Mouse (Mus musculus) adipocyte (in vitro differentiated cells): ENCODE data around the gene Gadd45gip1.

ENCODE experiments used
- DNase-seq: peaks from one replicate; pipeline ENCODE4 v3.0.0-alpha.2; 2016; ENCODE audit warnings: low spot score

Gene Gadd45gip1

DNA sequence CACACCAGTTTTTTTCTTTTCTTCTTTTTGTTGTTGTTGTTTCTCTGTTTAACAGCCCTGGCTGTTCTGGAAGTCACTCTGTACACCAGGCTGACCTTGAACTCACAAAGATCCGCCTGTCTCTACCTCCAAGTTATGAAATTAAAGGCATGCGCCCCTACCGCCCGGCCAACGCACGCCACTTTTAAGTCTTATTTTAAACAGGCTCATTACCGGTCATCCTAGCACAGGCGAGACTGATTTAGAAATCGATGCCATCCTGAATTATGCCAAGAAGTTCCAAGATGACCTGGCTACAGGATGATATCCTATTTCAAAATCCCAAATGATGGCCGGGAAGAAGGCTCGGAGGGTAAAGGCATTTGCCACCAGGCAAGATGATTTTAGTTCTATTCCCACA is at the start of gene Gadd45gip1:
Gene Gadd45gip1 (plus strand): TSS at position 33 of the 400 bp plus-strand sequence.
- peak; percentile 75 for DNase-seq

DNA sequence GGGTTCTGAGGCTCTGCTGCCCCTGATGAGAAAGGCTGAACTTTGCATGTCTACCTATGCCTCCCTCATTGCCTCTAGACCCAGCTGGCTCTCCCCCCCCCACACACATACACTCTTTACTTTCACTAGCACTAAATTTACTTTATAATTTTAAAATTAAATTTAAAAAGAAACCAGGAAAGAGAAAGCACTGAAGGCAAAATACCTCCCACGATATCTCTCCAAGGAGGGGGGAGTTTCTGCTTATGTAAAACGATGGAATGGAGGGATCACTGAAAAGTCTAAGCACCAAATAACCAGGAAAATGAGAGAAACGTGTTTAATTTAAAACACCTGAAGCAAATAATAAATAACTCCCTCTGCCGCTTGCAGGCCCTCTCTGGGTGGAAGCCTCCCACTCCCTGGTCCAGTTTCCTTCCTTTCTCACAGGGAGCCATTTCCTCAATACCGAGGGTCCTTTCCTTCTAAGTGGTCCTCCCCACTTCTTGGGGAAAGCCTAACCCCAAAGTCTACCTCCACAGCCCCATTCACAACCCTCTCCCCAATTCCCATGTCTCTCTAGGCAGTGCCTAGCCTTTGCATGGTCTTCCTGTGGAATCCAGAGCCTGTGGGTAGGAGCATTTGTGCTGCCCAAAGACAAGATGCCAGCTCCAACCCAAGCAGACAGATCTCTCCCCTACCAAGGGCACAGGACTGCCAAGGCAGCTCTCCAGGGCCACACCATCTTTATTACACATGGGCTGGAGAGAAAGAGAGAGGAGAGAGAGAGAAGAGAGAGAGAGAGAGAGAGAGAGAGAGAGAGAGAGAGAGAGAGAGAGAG is 49.4 kb upstream of the Gadd45gip1 start:
- DNase-seq: peak; percentile 57

DNA sequence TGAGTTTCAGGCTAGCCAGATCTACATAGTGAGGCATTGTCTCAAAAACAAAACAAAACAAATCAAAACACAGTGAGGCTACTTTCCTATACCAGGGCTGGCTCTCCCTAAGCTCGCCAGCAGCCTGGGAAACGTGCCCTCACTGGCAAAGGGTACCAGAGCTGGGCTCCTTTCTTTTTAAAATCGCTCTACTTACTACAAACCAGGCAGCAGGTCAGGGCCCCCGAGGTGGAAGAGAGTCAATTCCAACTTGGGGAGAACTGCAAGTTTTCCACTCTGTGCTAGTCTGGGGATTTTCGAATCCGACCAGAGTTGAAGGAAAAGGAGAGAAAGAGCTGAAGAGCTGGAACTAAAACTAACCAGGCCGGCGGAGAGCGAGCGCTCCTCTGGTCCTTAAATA is 48.6 kb upstream of the Gadd45gip1 start:
- DNase-seq: peak; percentile 90

DNA sequence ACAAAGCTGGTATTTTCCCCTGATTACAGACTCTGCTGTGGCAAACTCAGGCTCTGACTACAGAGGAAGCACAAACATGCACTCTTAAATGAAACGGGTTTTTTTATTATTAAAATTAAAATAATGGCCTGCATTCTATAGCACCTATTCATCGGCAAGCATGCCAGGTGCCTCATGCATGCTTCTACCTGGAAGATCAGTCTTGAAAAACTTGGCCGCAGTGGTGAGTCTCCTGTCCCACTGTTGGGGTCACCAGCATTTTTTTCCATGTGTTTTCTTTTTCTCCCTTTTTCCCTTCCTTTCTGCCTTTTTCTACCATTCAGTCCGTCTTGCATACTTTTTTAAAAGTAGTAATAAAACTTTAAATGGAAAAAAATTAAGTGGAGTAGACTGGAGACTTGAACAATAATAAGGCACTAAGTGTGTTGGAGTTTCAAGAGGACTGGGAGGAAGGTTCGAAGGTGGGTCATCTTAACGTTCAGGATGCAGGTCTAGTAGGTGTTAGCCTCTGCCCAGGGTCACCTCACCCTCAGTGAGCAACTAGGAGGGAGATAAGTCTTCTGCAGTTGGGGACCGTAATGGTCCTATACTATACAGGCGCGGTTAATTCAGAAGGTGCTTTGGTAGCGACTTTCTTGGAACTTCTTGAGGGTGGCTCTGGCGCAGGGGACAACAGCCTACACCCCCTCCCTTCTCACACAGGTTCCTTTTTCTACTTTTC is 48.0 kb upstream of the Gadd45gip1 start:
- DNase-seq: no peak

DNA sequence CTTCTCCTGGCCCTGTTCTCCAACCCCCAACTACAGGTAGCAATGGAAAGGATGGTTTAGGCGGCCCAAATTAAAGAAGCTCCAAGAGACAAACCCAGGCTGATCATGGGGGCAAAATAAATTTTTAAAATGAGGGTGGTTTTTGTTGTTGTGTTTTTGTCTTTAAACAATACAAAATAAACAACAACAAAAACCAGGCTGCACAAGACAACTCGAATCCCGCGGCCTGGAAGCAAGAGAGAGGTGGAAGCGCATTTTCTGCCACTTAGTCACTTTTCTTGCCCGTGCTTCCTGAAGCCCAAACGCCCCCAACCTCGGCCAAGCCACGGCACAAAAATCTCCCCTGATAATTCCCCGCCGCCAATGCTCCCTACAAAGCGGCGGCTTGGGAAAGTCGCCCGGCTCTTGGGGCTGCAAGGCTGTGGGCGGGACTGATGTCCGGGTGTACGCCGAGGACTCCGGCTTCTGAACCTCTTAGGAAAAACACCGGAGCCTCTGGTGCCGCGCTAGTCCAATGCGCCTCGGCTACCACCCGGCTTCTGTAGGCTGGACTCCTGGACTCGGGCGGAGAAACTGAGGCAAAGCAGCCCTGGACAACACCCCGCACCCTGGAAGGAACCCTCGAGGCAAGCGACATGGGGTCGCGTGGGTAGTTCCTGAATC is 47.3 kb upstream of the Gadd45gip1 start:
- DNase-seq: no peak

DNA sequence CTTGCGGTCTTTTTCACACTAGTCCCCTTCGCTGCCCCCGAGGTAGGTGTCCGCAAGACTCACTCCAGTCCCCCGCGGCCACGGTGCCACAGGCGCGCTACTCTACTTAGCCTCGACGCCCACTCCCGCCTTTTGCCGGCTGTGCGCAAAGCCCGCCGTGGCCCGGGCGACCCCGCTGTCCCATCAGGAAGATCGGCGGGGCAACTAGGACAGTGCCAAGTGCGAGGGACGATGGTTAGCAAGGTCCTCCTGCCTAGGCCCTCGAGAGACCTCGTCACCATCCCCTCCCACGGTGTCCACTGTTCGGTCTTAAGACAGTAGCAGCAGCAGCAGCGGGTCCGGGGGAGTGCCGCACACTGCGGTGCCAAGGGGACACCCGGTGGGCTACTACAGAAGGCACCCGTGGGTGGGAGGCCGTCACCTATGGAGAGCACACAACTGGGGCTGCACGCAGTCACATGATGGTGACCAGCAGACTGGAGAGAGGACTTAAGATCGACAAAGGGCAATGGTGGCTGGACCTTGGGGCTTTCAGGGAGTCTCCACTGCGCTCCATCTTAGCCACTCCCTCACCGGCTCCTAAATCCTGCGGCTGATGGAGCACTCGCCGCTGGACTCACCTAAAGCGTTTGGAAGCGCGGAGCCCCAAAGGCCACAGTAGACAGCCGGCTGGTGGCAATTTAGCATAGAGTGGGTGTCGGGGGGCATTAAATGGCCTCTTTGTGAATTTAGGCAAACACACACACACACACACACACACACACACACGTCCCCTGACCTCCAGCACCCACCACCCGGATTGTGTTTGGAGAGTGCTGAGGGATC is 46.4 kb upstream of the Gadd45gip1 start:
- DNase-seq: no peak

DNA sequence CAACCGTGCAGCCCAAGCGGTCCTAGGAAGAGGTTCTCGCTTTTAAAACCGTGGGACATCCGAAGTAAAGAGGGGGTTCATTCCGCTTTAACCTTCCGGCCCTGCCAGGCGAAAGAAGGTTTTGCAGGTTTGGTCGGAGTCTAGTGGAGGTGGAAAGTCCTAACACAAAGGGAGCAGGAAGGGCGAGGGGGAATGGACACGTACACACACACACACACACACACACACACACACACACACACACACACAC is 45.9 kb upstream of the Gadd45gip1 start:
- DNase-seq: no peak

DNA sequence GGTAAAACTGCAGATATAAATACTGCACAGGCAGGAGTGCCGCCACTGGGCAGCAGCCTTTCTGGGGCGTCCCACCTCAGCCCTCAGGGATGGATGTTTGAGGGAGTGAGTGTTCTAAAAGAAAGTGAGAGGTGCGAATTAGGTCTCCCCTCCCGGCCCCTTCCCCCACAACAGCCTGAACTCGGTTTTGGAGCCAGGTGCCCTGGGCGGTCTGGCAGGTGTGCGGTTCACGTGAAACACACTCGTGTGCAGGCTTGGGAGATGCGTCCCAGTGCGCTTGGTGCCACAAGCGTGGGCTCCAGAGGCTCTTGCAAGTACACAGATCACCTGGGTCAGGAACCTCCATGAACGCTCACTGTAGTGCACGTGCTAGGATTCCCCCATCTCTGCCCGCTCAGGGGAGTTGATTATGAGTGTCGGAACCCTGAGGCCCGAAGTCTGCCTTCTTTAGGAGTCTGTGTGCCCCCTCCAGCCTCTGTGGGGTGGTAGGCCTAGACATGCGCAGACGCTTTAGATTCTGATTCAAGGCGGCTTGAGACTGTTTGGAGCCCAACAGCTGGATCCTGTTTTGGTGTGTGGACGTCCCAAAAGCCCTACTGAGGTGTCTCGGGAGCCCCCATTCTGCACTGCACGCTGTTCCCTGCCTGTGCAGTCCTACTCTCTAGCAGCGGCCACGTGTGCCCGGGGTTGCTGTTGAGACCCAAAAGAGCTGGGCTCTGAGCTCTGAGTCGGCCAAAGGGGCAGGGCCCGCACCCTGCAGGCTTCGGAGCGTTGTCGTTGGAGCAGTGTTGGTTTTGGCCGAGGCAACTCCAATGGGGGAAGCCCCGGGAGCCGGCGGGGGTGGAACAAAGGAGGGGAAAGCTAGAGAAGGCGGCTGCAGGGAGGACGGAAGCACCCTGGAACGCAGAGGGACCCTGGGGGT is 45.3 kb upstream of the Gadd45gip1 start:
- DNase-seq: no peak

DNA sequence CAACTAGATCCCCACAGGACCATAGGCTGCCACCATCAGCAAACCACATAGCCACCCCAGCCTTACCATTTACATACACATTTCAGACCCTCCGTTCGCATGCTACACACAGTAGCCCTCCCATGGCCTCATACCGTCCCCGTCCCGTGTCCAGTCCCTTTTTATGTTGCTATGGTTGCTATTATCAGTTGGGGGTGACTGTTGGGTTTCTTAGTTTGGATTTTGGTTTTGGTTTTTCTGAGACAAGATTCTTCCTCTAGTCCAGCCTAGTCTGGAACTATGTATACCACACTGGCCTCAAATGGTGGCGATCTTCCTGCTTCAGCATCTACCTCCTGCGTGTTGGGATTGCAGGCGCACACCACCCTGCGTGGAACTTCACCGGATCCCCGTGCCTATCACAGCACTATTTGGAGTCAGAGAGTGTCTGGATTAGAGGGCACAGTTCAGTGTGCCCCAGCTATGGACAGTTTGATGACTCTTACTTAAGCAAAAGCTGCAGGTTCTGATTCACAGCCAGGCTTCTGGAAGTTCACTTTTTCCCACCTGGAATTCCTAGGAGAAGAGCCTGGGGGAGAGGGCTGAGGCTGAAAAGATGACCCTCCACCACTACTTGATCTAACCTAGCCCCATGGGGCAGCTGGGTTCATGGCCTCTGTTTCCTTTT is 44.4 kb upstream of the Gadd45gip1 start:
- DNase-seq: no peak

DNA sequence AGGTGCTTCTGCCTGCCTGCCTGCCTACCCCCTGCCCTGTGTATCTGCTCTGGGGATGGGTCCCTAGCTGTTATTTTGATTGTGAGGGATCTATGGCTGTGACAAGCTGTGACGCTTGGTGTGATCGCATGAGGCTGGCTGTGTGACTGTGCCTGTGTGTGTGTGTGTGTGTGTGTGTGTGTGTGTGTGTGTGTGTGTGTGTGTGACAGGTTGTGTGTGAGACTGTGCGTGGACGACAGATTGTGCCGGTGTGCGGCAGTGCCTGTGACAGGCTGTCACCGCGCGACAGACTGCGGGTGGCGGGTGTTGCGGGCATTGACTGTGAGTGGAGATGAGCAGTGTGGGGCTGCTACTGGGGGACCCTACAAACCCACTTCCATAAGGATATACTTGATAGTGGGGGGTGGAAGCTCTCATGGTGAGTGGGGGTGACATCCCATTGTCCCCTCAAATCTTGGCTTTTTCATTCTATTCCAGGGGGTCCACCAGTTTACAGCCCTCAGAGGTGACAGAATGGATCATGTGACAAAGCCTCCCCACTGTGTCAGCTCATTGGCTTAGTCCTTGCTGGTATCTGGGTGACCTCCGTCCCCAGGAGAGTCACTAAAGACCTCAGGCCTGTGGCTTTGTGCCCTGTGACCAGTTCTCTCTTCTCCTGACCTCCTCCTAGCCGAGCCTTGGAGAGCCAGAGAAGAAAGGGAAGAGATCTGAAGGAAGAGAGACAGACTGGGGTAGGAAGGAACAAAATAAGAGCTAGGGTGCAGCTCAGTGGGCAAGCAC is 43.6 kb upstream of the Gadd45gip1 start:
- peak; percentile 31 for DNase-seq

DNA sequence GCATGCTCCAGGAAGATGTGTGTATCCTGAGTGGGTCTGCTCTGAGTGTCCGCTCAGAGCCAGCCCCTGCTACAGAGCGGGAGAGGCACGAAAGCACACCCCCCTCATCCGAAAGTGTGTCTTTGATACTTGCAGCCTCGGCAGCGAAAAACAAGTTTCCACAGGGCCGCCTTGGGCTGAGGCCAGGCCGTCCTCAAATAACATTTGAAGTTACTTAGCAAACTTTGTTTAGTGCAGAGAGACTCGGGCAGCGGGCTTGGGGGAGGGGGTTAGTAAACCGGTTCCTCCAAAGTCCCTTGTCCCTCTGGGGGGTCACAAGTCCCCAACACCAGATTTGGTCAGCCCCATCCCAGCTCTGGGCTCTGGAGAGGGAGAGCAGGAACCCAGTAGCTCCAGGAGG is 42.4 kb upstream of the Gadd45gip1 start:
- DNase-seq: peak; percentile 58

DNA sequence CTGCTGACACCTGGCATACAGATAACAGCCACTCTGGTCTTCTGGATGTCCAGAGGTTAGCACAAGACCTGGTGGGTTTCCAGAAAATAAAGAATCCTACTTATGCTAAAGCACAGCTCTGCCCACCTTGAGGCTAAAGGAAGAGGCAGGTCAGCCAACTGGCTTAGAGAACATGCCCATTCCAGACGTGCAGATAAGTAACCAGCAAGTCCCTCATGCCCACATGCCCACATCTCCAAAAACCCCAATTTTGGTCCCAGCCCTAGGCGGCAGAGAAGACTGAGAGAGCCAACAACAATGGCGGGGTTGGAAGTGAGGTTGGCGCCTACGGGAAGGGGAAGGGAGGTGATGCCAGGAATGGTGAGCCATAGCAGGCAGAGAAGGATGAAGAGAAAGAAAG is 42.0 kb upstream of the Gadd45gip1 start:
- no peak for DNase-seq

DNA sequence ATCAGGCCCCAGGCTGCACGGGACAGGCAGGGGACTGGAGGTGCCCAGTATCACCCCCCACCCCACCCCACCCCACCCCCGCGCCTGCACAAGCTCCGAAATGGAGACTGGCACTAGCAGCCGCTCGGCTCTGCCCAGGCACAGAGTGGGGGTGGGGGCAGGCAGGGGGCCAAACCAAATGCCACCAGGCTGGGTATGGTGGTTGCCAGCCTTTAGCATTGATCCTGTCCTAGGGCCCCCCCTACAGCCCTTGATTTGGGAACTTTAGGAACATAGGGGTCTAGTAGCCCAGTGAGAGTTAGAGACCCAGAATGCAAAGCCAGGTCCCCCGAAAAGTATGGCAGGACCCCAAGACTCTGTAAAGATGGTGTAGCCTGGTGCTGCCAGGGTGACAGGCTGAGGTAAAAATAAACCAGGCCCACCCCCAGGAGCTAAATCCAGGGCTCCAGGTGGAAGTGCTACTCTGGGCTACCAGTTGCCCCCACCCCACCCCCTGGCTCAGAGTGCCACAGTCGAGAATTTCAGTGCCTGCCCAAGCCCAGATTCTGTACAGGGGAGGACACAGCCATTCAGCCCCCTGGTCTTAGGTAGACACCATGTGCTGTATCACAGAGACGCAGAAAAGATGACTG is 41.4 kb upstream of the Gadd45gip1 start:
- no peak for DNase-seq

DNA sequence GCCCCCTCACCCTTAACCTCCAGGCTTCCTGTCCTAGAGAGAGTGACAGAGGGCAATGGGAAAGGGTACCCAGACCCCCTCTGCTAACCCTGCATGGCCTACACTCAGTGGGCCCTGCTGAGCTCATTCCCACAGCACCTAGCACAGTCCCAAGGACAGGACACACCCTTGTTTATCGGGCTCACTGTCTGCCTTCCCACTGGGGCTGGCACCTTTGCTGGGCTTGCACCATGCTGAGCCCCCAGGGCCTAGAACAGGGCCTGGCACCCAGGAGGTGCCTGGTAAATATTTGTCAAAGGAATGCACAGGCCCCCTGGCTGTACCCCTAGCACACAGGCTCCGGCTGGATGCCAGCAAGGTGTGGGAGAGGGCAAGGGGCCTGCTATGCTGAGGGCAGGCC is 40.8 kb upstream of the Gadd45gip1 start:
- DNase-seq: no peak

DNA sequence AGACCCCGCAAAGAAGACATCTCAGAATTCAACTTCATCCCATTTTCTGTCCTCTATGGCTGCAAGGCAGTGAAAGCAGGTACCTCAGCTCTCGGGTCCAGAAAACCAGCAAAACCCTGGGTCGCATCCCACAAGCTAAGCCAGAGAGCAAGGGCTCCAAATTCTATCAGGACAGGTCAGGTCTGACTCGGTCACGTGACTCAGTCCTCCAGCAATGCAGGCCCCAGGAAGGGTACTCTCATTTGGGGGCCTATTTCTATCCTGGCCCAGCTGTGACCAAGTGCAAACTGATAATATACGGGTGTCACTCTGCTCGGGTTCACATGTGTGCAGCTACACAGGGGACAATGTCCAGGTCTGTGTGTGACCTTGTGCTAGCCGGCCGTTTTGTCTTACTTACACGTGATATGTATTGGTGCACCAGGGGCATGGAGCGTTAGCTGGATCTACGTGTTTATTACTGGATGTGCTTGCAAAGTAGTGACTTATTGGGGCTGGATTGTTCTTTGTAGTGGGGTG is 38.8 kb upstream of the Gadd45gip1 start:
- no peak for DNase-seq

DNA sequence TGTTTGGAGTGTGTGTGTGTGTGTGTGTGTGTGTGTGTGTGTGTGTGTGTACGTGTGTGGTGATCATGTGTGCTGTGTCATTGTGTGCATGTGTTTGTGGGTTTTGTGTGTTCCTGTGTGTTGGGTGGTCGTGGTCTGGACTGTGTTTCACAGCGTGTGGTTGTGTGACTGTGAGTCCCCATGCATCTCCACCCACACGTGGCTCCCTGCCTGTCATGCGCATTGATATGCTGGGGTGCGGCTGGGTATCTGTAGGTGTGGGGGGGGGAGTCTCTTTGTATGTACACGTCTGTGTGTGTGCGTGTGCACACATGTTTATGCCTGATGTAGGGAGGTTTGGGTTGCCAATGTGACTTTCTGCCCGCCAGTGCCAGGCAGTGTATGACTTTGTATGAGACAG is 38.2 kb upstream of the Gadd45gip1 start:
- DNase-seq: no peak

DNA sequence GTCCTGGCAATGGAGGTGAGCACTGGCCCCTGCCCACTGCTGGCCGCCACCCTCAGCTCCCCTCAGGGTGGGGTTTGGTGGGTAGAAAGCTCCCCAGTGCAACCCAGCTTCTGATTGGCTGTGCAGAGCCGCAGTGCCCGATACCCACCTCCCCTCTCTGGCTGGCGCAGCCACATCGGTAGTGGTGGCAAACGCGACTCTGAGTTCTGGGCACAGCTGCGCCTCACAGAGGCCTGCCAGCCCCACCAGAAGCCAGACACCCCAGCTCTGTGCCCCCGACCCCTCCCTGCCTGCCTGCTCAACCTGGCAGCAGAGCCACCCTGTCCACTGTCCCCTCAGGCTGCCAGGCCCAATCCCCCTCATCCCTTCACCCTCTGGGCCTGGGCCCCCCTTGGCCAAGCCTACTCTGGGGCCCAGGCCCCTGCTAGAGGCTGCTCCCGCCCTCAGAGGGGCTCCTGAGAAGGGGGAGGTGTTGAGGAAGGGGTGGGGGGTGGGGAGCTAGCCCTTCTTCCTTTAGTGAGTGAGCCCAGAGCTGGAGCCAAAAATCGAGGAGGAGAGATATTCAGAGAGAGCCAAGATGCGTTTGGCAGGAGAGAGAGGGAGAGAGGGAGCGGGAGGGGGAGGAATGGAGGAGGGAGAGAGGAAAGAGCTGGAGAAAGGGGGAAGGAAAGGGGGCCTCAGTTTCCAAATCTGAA is 37.4 kb upstream of the Gadd45gip1 start:
- peak; percentile 84 for DNase-seq

DNA sequence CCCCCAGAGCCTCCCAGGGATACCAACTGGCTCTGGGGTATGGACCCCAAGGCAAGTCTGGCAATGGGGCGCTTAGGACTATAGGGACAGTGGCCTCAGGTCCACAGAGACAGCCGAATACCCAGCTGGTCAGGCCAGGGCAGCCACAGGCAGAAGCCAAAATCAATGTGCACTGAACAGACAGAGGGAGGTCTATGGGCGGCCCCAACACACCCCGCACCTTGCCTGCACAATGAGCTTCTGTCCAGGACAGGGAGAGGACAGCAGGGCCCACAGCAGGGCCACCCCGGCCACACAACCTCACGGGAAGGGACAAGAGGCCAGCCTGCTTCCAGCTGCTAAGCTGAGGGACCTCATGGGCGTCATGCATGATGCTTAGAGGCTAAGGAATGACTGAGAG is 36.8 kb upstream of the Gadd45gip1 start:
- no peak for DNase-seq
